Mouse (Mus musculus): ENCODE measurements around the gene Adamtsl5.

The Adamtsl5 gene

GRCm38 (mm10) chr10:80321014-80321669 is 27.1 kb downstream of the Adamtsl5 start:
- DNase-seq (ENCODE audit: low spot score in 2 of 2): no peak

GRCm38 (mm10) chr10:80320340-80320760 is 27.9 kb downstream of the Adamtsl5 start, which contains the start of gene 2310011J03Rik:
2310011J03Rik (minus strand) TSS chr10:80320537.
- DNase-seq (ENCODE audit: low spot score in 2 of 2): peak; percentile 79 to 92

GRCm38 (mm10) chr10:80317011-80317410 is 31.2 kb downstream of the Adamtsl5 start:
- DNase-seq (ENCODE audit: low spot score in 2 of 2): no peak

GRCm38 (mm10) chr10:80316359-80316781 is 31.8 kb downstream of the Adamtsl5 start:
- no peak for DNase-seq (ENCODE audit: low spot score in 2 of 2)

- DNase-seq (ENCODE audit: low spot score in 2 of 2): no peak
These were observed 32.9 kb downstream of the Adamtsl5 start for GRCm38 (mm10) chr10:80315315-80315714.

GRCm38 (mm10) chr10:80314494-80315001 is 33.7 kb downstream of the Adamtsl5 start:
- no peak for DNase-seq (ENCODE audit: low spot score in 2 of 2)

GRCm38 (mm10) chr10:80313627-80314201 is 34.5 kb downstream of the Adamtsl5 start:
- DNase-seq (ENCODE audit: low spot score in 2 of 2): peak; percentile 43 to 65

GRCm38 (mm10) chr10:80312586-80313504 is 35.4 kb downstream of the Adamtsl5 start:
- DNase-seq (ENCODE audit: low spot score in 2 of 2): no peak

- no peak for DNase-seq (ENCODE audit: low spot score in 2 of 2)
These were observed 36.7 kb downstream of the Adamtsl5 start for GRCm38 (mm10) chr10:80311560-80311959.

GRCm38 (mm10) chr10:80304862-80305261 is 43.4 kb downstream of the Adamtsl5 start:
- DNase-seq (ENCODE audit: low spot score in 2 of 2): peak; percentile 29 to 79

- DNase-seq (ENCODE audit: low spot score in 2 of 2): no peak
These were observed 43.8 kb downstream of the Adamtsl5 start for GRCm38 (mm10) chr10:80304458-80304857.

GRCm38 (mm10) chr10:80302471-80302881 is 45.7 kb downstream of the Adamtsl5 start:
- peak in 1 of 2 experiments; percentile 54 for DNase-seq (ENCODE audit: low spot score in 2 of 2)

GRCm38 (mm10) chr10:80302082-80302355 is 46.2 kb downstream of the Adamtsl5 start:
- DNase-seq (ENCODE audit: low spot score in 2 of 2): no peak

GRCm38 (mm10) chr10:80301256-80302081 is 46.7 kb downstream of the Adamtsl5 start:
- no peak for DNase-seq (ENCODE audit: low spot score in 2 of 2)

GRCm38 (mm10) chr10:80300672-80301181 is 47.5 kb downstream of the Adamtsl5 start:
- DNase-seq (ENCODE audit: low spot score in 2 of 2): no peak

GRCm38 (mm10) chr10:80299824-80300223 is 48.4 kb downstream of the Adamtsl5 start:
- DNase-seq (ENCODE audit: low spot score in 2 of 2): no peak

- DNase-seq (ENCODE audit: low spot score in 2 of 2): no peak
These were observed 48.9 kb downstream of the Adamtsl5 start for GRCm38 (mm10) chr10:80299301-80299700.

GRCm38 (mm10) chr10:80298571-80299281 is 49.5 kb downstream of the Adamtsl5 start:
- no peak for DNase-seq (ENCODE audit: low spot score in 2 of 2)

- DNase-seq (ENCODE audit: low spot score in 2 of 2): no peak
These were observed 50.6 kb downstream of the Adamtsl5 start for GRCm38 (mm10) chr10:80297526-80298133.

GRCm38 (mm10) chr10:80296824-80297223 is 51.4 kb downstream of the Adamtsl5 start:
- DNase-seq (ENCODE audit: low spot score in 2 of 2): no peak
